Mouse (Mus musculus) heart, postnatal 14 days (tissue): ENCODE measurements around the gene Olfr1415. TPM values are rescaled to one million over a fixed set of nuclear protein-coding genes. Genes with fewer than 3 reads are reported as not detected.
"Not testable (repeated sequence)": the region's sequence is repeated elsewhere in the genome, so short reads cannot be mapped to it uniquely, and the experiment has no call there.

Experiments used
- DNase-seq, 2 experiments: peaks; one replicate each; pipeline ENCODE4 v3.0.0; 2021 to 2022
- intact Hi-C: fragments of 180-260 bp; cut with DNase I; formaldehyde crosslinking; loops from one replicate; pipeline ENCODE4 v1.15.1; 2025
- long read RNA-seq, 2 experiments: library from polyadenylated mRNA; stranded (forward); transcript quantifications; one replicate each; pipeline ENCODE4 v2.0.0; 2021
- total RNA-seq, 2 experiments: library from RNA; stranded (reverse); gene quantifications; 2 replicates each; pipeline ENCODE4 v1.2.3; 2021

Olfr1415 gene
- not detected for total RNA-seq
- long read RNA-seq, experiment 1: 0 reads
- long read RNA-seq, experiment 2: 0 reads

DNA sequence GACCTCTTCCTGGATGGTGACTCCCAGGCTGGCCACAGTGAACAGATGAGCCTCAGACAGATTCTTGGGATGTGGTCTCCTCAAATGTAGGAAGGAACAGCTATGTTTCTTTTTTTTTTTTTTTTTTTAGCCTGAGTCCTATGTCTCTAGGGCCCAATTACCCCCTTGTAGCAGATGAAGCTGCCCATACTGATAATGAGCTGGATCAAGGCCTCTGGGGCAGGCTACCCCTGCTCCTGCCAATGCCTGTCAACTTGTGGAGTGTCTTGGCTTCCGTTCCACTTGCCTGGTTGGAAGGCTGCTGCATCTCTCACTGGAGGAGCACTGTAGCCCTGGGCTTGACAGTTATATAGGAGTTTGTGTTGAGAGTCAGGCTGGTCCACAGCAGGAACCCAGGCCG lies at the start of gene Olfr1415:
Gene Olfr1415 (minus strand): TSS at position 101 of the 400 bp plus-strand sequence.
- intact Hi-C loops: no loop called here
- DNase-seq: no peak

- intact Hi-C loops: no loop called here
- no peak for DNase-seq
Observed at GRCm38 (mm10) chr1:92539071-92539470, 43.2 kb upstream of the Olfr1415 start.

GRCm38 (mm10) chr1:92536972-92537371 lies 41.1 kb upstream of the Olfr1415 start:
- no peak for DNase-seq
- intact Hi-C loops: no loop called here

GRCm38 (mm10) chr1:92523764-92524163 lies 27.9 kb upstream of the Olfr1415 start:
- no peak for DNase-seq
- intact Hi-C loops: loop anchor here (5.0 kb wide), 1 partner anchor 309 kb away; the partner anchor contains the start of gene Gpc1

DNA sequence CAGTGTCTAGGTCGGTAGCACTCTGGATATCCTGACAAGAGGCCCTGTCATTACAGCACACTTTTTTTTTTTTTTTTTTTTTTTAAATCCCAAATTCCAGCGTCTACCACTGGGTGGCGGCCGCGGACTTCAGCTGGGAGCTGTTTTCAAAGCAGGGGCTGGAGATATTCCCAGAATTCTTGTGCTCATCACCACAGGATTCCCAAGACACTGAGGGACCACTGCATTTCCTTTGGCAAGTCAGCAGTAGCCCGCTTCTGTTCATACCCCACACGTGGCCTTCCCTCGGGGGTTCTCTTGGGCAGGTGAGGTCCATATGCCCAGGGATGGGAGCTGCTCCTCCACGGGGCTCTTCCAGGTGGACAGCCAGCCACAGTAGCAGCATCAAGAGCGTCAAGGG lies 25.5 kb upstream of the Olfr1415 start:
- intact Hi-C loops: loop anchor here (1.0 to 5.0 kb wide), 3 partner anchors 90 to 311 kb away; partner anchors contain the start of gene Gpc1
- DNase-seq: peak; percentile 29 to 35

DNA sequence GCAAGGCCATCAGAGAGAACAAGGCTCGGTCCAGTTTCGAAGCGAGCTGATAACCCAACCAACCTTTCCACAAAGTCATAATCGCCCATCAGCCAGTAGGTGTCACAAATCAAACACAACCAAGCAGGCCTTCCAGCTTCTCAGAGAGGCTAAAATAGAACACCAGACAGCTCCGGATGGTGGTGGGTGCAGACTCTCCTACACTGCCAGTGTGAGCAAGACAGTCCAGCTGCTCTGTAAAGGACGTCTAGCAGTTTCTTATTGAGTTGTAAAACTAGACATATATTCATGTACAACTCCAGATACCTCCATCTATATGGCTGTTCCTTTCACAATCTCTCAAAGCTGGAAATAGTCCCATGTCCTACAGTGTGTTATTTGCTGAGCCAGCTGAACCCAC lies 23.1 kb upstream of the Olfr1415 start:
- no peak for DNase-seq
- intact Hi-C loops: no loop called here

GRCm38 (mm10) chr1:92518561-92518960 lies 22.7 kb upstream of the Olfr1415 start, which contains the start of gene Olfr1414:
TSS of gene Olfr1414 (minus strand) at chr1:92518661.
- no peak for DNase-seq
- intact Hi-C loops: no loop called here

- intact Hi-C loops: no loop called here
- no peak for DNase-seq
Observed at GRCm38 (mm10) chr1:92515390-92515789, 19.5 kb upstream of the Olfr1415 start.

- DNase-seq, intact Hi-C loops: not testable (repeated sequence)
Observed at GRCm38 (mm10) chr1:92511646-92512045, 15.7 kb upstream of the Olfr1415 start.

GRCm38 (mm10) chr1:92485013-92485412 lies 10.9 kb downstream of the Olfr1415 start, which contains the start of gene Olfr1416:
TSS of gene Olfr1416 (minus strand) at chr1:92485113.
- DNase-seq: no peak
- intact Hi-C loops: no loop called here

GRCm38 (mm10) chr1:92474066-92474578 lies 21.8 kb downstream of the Olfr1415 start:
- no peak for DNase-seq
- intact Hi-C loops: no loop called here

GRCm38 (mm10) chr1:92473165-92474041 lies 22.5 kb downstream of the Olfr1415 start, which contains the start of gene Ndufa10:
TSS of gene Ndufa10 (minus strand) at chr1:92473860.
- DNase-seq: peak; percentile 95 to 97
- intact Hi-C loops: no loop called here

DNA sequence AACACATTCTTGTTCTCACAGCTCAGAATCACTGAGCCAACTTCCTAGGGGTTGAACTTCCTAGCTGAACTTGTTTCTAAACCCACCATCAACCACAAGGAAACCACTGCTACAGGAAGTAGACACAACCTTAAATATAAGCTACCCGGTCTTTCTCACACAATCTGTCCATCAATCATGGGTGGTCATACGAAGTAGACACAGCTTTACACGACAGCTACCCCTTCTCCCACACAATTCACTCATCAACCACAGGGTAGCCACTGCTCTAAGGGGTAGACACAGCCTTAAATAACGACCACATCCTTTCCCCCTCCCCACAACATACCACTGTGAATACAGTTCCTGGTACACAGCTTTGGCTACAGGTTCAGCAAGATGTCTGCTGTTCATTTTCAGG lies 27.0 kb downstream of the Olfr1415 start:
- no peak for DNase-seq
- intact Hi-C loops: no loop called here

DNA sequence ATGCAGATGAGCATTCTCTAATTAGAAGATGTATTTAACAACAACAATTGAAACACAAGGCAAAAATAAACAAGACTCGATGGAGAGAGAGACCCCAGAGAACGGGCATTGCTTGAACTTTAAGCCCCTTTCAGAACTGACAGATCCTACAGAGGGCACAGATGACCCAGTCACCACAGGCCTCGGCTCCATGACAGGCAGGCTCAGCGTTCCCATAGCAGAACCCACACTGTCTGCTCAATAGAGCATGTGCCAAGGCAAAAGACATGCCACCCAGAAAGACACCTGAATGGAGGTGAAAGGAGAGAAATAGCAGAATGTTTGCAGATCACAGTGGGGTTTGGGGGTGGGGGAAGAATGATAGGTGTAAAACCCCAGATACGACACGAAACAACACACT lies 37.5 kb downstream of the Olfr1415 start:
- DNase-seq: no peak
- intact Hi-C loops: no loop called here

DNA sequence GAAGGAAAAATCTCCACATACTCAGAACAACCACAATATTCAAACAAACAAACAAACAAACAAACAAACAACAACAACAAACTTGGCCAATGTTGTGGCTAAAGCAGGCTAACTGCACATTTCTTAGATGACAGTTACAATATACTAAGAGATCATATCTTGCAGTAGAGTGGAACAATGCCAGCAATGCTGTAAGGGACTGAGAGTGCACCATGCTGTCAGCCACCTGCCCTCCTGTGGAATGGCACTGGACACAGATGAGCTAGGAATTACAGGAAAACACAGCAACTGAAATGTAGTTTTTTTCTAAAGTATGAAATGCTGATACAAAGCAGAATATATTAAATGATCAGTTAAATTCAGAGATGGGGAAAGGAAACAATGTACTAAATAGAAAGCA lies 38.1 kb downstream of the Olfr1415 start:
- intact Hi-C loops: no loop called here
- no peak for DNase-seq

DNA sequence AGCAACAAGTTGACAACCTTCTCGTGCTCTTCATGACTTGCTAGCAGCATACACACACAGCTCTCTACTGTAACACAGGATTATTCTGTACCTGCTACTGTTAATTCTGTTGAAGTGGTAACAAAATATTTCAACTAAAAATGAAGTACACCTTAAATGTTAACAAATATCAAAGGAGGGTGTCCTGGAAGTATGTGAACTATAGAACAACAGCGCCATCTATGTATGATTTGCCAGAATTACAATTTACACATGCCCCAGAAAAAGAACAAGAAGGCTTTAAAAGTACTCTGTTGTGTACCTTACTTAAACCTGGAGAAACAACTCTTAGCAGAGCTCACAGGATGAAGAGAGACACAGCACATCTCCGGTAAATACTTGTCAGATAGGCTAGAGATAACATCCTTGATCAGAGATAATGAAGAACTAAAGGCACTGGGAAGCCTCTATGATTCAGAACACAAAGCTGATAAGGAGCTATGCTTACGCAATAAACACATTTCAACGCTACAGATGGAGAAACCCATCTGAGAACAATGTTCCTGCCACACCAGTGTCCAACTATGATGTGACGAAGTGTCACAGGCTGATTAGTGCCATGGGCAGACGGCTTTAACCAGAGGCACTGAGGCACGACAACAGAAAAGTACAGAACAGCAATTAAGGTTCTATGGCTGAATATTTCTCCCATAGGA lies 42.0 kb downstream of the Olfr1415 start:
- DNase-seq: no peak
- intact Hi-C loops: loop anchor here (2.0 to 5.0 kb wide), 3 partner anchors 272 to 537 kb away; no protein-coding TSS in a partner anchor

DNA sequence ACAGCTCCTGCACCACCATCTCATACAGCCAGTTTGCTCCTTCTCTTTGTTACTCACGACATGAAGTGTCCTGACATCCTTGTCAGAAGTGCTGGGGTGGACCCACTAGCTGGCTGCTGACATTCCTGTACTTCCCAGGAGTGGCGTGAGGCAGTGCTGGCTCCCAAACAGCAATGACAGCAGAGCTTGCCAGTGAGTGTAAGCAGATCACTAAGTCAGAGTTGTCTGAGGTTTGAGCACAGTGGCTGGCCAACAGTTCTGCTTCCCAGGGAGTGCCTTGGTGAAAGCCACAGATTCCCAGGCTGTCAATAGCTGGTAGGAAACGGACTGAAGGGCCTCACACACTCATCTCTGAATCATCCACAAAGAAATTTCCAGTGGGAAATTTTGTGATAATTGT lies 47.6 kb downstream of the Olfr1415 start:
- intact Hi-C loops: no loop called here
- peak in 1 of 2 experiments; percentile 19 for DNase-seq

GRCm38 (mm10) chr1:92441453-92442063 lies 54.3 kb downstream of the Olfr1415 start:
- DNase-seq: no peak
- intact Hi-C loops: no loop called here

DNA sequence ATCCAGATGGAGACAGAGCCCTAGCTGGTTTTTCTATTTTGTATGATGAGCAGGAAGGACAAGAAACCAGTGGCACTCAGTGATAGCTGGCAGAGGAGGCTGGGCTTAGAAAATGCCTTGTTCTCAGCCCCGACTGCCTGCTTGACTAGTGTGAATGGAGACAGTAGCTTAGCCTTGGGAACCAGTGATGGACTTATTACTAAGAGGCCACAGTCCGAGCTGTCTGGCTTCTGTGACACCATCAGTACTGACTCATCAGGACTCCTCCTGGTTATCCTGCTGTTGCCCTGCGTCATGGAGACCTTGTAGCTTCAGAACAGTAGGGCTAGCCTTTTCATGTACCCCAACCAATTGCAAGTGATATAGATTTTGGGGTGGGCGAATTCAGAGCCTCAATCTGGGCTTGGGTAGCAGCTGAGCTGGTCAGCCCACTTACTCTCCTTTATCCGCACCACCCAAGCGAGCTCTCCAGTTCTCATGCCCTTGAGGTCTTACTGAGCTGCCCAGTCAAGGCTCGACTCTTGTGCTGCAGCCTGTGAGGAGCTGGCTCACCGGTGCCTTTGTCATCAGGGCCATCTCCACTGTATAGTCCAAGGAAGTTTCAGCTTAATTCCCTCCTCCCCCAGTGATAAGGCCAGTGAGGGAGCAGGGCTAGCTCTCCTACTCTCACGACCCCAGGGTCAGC lies 55.7 kb downstream of the Olfr1415 start:
- DNase-seq: no peak
- intact Hi-C loops: no loop called here
